Mouse (Mus musculus) liver, adult 2 months (tissue): ENCODE results near the gene Gnl1.

Experiments used
- CTCF ChIP-seq: fragments of 200-500 bp; IDR thresholded peaks from 2 replicates; pipeline ENCODE4 v1.5.1; 2011; ENCODE audit warnings: low read depth, low read length, control low read depth
- POLR2A ChIP-seq: fragments of 200-500 bp; IDR thresholded peaks from 2 replicates; pipeline ENCODE4 v1.6.1; 2011; ENCODE audit warnings: low read length, control low read depth; ENCODE audit not compliant: insufficient read depth; ENCODE audit errors: extremely low read depth

GRCm38 (mm10) chr17:36025901-36026300 is 46.2 kb downstream of the Gnl1 start:
- TF ChIP-seq CTCF (no peak), POLR2A (no peak)
